Mouse (Mus musculus): ENCODE measurements around the gene Diaph3.

Diaph3 gene

DNA sequence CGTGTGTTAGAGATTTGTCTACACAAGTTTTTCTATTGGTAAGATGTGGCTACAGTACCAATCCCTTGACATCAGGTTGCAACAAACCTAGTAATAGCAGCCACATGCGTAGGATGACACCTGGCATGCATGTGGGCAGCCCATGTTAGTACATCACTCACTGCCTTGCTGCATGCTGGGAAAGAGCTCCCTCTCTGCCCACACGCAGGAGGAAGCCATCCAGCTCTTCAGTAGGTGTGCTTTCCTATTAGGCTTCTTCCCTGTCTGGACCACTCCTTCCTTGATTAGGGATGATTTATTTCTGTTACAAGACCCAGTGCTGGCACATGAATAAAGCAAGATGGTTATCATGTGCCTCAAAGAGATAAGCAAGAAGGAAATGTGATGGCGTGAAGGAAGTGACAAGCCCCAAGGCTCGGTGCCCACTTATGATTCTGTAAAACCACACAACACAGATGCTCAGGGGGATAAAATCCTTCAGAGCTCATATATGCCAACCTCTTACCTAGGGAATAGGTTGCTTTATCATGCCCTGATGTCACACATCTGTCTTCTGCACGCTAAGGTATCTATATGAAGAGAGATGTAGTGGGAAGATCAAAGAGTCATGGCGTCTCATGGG, 494.4 kb downstream of the Diaph3 start:
- no peak for DNase-seq (ENCODE audit: low spot score in 2 of 2)

GRCm38 (mm10) chr14:86642831-86643241, 498.2 kb downstream of the Diaph3 start:
- no peak for DNase-seq (ENCODE audit: low spot score in 2 of 2)

GRCm38 (mm10) chr14:86641839-86642238, 499.2 kb downstream of the Diaph3 start:
- no peak for DNase-seq (ENCODE audit: low spot score in 2 of 2)

- DNase-seq (ENCODE audit: low spot score in 2 of 2), result no peak
These were observed 500.9 kb downstream of the Diaph3 start for GRCm38 (mm10) chr14:86640086-86640485.

DNA sequence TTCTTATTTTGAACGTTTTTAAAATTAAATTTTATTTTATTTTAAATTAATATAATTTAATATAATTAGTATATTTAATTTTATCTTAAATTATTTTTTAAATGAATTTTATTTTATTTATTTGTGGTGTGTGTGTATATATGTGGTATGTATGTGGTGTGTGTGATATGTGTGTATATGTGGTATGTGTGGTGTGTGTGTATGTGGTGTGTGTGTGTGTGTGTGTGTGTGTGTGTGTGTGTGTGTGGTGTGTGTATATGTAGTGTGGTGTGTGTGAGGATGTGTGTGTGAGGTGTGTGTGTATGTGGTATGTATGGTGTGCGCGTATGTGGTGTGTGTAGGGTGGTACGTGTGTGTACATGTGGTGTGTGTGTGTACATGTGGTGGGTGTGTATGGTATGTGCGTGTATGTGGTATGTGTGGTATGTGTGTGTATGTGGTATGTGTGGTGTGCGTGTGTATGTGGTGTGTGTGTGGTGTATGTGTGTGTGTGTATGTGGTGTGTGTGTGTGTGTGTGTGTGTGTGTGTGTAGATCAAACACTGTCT, 505.4 kb downstream of the Diaph3 start:
- no peak for DNase-seq (ENCODE audit: low spot score in 2 of 2)

- DNase-seq (ENCODE audit: low spot score in 2 of 2), result no peak
These were observed 506.0 kb downstream of the Diaph3 start for GRCm38 (mm10) chr14:86635052-86635451.

DNA sequence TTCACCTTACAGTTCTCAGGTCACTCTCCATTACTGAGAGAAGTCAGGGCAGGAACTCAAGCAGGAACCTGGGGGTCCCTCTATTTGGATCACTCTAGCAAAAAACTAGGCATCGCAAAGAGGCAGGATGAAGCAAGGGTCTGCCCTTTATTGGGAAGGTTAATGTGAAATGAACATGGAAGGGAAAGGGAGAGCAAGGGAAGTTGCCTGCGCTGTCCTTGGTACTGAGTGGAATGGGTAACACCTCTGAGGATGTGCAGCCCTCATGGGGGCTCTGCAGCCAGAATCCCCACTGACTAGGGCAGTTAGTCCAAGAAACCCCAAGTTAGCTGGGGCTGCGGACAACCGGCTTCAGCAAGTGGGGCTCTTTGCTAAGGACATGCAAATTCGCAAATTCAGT, 507.2 kb downstream of the Diaph3 start:
- DNase-seq (ENCODE audit: low spot score in 2 of 2), result no peak

- DNase-seq (ENCODE audit: low spot score in 2 of 2), result no peak
These were observed 516.1 kb downstream of the Diaph3 start for GRCm38 (mm10) chr14:86624816-86625425.

DNA sequence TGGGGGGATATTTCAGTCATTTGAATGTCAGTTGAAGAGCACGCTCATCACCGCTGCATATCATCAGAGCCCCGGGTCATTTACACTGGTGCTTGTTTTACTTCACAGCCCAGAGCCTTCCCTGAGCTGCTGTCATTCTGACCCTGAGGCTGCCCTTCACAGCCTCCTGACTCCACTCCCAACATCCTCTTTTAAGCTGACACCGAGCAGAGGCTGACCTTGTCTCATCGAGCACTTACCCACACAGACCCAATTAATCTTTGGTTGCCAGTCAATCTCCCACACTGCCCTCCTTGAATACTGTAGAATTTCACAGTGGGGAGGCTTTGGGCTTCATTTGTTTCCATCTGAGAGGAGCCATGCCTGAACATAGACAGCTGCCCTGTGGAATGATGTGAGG, 521.4 kb downstream of the Diaph3 start:
- no peak for DNase-seq (ENCODE audit: low spot score in 2 of 2)
